Mouse (Mus musculus): ENCODE results near the gene Hoxa5. TPM values are rescaled to one million over a fixed set of nuclear protein-coding genes. Genes with fewer than 3 reads are reported as not detected.

The Hoxa5 gene
- polyA plus RNA-seq, 1 experiment: 0.06 TPM

DNA sequence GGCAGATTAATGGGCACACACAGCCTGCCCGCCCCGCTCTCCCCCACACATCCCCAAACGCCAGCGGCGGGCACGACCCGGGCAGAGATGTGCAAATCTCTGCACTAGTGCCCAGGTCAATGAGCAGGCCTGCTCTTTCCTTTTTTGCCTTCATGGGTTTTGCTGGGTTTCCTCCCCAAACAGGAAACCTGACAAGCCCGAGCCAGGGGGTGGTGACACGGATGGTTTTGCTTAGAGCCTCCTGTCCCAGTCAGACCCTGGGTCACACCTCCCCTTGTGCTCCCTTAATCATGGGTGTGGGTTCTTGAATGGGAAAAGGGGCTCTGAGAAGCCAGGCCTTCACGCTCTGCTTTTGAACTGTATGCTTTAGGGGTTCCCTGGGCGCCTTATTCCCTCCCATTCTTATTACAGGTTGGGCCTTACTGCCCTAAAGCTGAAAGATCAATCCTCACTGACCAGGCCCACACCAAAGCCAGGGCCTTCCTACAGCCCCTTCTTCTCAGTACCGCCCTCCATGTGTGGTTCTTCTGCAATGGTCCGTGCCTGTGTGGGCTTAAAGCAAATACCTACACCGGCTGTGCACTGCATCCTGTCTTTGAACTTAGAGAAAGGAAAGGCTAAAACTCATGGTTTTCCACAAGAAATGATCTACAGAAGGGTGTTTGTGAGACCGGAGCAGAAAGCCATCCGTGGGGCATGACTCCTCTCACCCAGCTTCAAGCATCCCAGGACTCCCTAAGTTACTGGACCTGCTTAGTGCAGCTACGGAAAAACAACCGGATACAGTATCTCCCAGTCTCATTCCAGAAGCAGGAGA lies 4.7 kb upstream of the Hoxa5 start:
- peaks cover 13% of the 10 kb centered on the region for H3K27me3 ChIP-seq (ENCODE audit: control insufficient read depth, insufficient read depth, low read length)
- H3K4me1 ChIP-seq (ENCODE audit: control insufficient read depth, insufficient read depth, low read length): peaks cover 19% of the 10 kb centered on the region
- no peak overlapping the region for H3K4me3 ChIP-seq (ENCODE audit: control insufficient read depth, low read depth, low read length)
- H3K36me3 ChIP-seq (ENCODE audit: control insufficient read depth, insufficient read depth, low read length): no peaks in the 10 kb centered on the region
- TF ChIP-seq POLR2A (IDR thresholded peaks at IDR 0.05; ENCODE audit: control insufficient read depth, low read depth, low read length) (no peak), CTCF (IDR thresholded peaks at IDR 0.05; ENCODE audit: control insufficient read depth, insufficient read depth, insufficient replicate concordance, low read depth, low read length) (no peak)
- no peak overlapping the region for H3K27ac ChIP-seq (ENCODE audit: control insufficient read depth, insufficient read depth, low read depth, low read length)

DNA sequence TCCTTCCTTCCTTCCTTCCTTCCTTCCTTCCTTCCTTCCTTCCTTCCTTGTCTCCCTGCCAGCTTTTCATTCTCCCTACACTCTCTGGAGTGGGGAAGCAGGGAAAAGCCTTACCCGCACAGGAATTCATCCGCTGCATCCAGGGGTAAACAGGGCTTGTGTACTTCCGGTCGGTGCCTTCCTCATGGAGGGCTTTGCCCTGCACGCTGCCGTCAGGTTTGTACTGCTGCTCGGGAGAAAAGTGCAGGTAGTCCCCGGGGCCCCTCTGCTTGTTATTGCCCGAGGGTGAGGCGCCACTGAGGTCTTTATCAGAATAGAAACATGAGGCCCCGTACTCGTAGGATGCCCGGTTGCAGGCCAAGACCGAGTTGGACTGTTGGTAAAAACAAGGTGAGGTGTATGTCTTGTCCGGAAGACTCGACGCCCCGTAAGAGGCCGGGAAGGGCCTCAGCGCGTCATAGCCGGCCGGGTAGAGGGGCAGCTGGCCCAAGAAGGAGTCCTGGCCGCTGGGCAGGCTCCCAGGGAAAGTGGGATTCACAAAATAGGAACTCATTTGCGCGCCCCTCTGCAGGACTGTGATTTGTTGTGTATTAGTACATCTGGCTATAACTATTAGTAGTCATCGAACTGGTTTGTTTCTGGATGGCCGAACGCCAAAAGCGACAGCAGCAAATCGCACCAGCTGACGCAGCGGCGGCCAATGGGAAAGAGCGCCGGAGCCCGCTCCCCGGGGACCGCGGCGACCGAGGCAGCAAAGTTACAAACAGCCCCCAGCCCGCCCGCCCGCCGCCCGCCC lies 3.9 kb upstream of the Hoxa5 start, which contains the start of gene Hoxa6:
Gene Hoxa6, minus strand, starts transcription at position 651 of the 796 bp plus-strand sequence.
- Histone ChIP-seq H3K4me3 (ENCODE audit: control insufficient read depth, low read depth, low read length) (no peak within 1 kb of the TSS), H3K27me3 (ENCODE audit: control insufficient read depth, insufficient read depth, low read length) (peaks cover 18% of the 10 kb centered on the region), H3K36me3 (ENCODE audit: control insufficient read depth, insufficient read depth, low read length) (no peaks in the 10 kb centered on the region), H3K4me1 (ENCODE audit: control insufficient read depth, insufficient read depth, low read length) (peaks cover 27% of the 10 kb centered on the region), H3K27ac (ENCODE audit: control insufficient read depth, insufficient read depth, low read depth, low read length) (no peak within 1 kb of the TSS)
- TF ChIP-seq POLR2A (IDR thresholded peaks at IDR 0.05; ENCODE audit: control insufficient read depth, low read depth, low read length) (no peak), CTCF (IDR thresholded peaks at IDR 0.05; ENCODE audit: control insufficient read depth, insufficient read depth, insufficient replicate concordance, low read depth, low read length) (no peak)

- TF ChIP-seq POLR2A (IDR thresholded peaks at IDR 0.05; ENCODE audit: control insufficient read depth, low read depth, low read length): no peak
- TF ChIP-seq CTCF (IDR thresholded peaks at IDR 0.05; ENCODE audit: control insufficient read depth, insufficient read depth, insufficient replicate concordance, low read depth, low read length): no peak
- no peak overlapping the region for H3K4me3 ChIP-seq (ENCODE audit: control insufficient read depth, low read depth, low read length)
- H3K36me3 ChIP-seq (ENCODE audit: control insufficient read depth, insufficient read depth, low read length): no peaks in the 10 kb centered on the region
- peaks cover 15% of the 10 kb centered on the region for H3K27me3 ChIP-seq (ENCODE audit: control insufficient read depth, insufficient read depth, low read length)
- H3K27ac ChIP-seq (ENCODE audit: control insufficient read depth, insufficient read depth, low read depth, low read length): no peak overlapping the region
- H3K4me1 ChIP-seq (ENCODE audit: control insufficient read depth, insufficient read depth, low read length): peaks cover 25% of the 10 kb centered on the region
Measured at GRCm38 (mm10) chr6:52207684-52207976, 3.2 kb upstream of the Hoxa5 start.

DNA sequence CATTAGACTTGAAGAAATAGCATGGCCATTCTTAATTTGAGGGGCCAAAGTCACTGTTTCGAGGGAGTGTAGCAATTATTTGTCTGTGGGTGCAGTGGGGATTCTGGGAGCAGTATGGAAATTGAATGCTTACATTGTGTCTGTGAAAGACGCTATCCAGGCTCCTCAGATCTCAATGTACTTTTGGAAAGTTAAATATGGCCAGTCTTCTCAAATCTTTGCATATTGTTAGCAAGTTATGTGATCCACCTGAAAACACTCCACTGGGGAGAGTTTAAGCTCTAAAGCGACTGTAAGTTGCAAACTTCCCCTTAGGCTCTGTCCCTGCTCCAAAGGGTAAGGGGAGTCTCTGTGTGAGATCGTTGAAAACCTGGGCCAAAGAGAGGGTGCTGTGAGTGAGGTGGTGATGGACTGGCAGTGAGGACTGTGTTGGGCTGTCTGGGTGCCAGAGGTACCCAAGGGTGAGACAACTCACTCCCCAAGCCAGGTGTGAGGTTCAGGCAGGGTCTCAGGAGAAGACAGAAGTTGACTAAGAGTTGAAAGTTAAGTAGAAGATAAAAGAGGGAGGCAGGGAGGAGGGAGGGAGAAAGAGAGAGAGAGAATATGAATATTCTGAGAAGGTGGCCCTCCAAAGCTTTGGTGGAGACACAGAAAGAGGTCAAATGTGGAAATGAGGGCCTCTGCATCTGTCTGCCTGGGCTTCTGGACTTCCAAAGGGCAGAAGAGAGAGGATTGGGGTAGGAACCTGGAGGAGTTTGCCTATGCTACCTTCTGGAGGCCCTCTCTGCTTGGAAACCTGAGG lies 2.7 kb upstream of the Hoxa5 start:
- no peak overlapping the region for H3K4me3 ChIP-seq (ENCODE audit: control insufficient read depth, low read depth, low read length)
- H3K36me3 ChIP-seq (ENCODE audit: control insufficient read depth, insufficient read depth, low read length): no peaks in the 10 kb centered on the region
- H3K4me1 ChIP-seq (ENCODE audit: control insufficient read depth, insufficient read depth, low read length): peaks cover 26% of the 10 kb centered on the region
- TF ChIP-seq POLR2A (IDR thresholded peaks at IDR 0.05; ENCODE audit: control insufficient read depth, low read depth, low read length) (no peak), CTCF (IDR thresholded peaks at IDR 0.05; ENCODE audit: control insufficient read depth, insufficient read depth, insufficient replicate concordance, low read depth, low read length) (no peak)
- no peak overlapping the region for H3K27ac ChIP-seq (ENCODE audit: control insufficient read depth, insufficient read depth, low read depth, low read length)
- peaks cover 18% of the 10 kb centered on the region for H3K27me3 ChIP-seq (ENCODE audit: control insufficient read depth, insufficient read depth, low read length)

DNA sequence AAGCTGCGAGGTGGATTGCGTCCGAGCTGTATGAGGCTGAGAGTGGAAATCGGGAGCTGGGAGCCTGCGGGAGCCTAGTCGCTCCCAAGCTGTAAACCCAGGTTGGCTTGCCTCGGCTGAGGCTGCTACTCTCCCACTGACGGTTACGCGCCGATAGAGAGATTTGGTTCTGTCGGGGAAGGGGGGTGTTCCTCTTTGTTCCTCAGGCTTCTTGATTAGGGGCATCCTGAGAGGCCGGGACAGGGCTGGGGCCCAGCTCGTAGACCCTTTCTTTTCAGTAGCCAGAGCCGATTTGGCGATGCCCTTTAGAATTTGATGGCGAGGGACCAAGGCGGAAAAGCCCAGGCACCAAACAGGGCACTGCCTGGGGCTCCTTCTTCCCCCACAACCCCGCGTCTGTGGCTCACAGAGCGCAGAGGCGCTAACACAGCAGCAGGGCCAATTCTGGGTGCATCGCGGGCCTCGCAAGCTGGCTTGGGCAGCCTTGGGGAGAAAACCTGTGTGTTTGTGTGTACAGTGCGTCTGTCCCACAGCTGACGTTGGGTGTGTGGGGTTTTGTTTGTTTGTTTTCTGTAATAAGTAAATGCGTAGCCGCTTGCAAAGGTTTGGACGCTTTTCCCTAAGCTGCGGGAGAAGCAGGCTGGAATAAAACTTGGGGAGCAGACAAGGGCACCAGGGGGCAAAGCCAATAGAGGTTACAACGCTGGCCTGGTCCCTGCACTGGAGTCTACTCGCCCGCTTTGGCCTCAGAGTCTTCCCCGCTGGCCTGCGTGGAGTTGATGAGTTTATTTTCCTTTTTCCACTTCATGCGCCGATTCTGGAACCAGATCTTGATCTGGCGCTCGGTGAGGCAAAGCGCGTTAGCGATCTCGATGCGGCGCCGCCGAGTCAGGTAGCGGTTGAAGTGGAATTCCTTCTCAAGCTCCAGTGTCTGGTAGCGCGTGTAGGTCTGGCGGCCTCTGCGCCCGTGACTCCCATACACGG lies 1.5 kb upstream of the Hoxa5 start:
- H3K27ac ChIP-seq (ENCODE audit: control insufficient read depth, insufficient read depth, low read depth, low read length): no peak overlapping the region
- H3K36me3 ChIP-seq (ENCODE audit: control insufficient read depth, insufficient read depth, low read length): no peaks in the 10 kb centered on the region
- H3K4me3 ChIP-seq (ENCODE audit: control insufficient read depth, low read depth, low read length): no peak overlapping the region
- TF ChIP-seq CTCF (IDR thresholded peaks at IDR 0.05; ENCODE audit: control insufficient read depth, insufficient read depth, insufficient replicate concordance, low read depth, low read length) (no peak), POLR2A (IDR thresholded peaks at IDR 0.05; ENCODE audit: control insufficient read depth, low read depth, low read length) (no peak)
- peaks cover 16% of the 10 kb centered on the region for H3K27me3 ChIP-seq (ENCODE audit: control insufficient read depth, insufficient read depth, low read length)
- peaks cover 26% of the 10 kb centered on the region for H3K4me1 ChIP-seq (ENCODE audit: control insufficient read depth, insufficient read depth, low read length)

- no peak for TF ChIP-seq CTCF (IDR thresholded peaks at IDR 0.05; ENCODE audit: control insufficient read depth, insufficient read depth, insufficient replicate concordance, low read depth, low read length)
- no peak for TF ChIP-seq POLR2A (IDR thresholded peaks at IDR 0.05; ENCODE audit: control insufficient read depth, low read depth, low read length)
- no peaks in the 10 kb centered on the region for H3K36me3 ChIP-seq (ENCODE audit: control insufficient read depth, insufficient read depth, low read length)
- H3K4me1 ChIP-seq (ENCODE audit: control insufficient read depth, insufficient read depth, low read length): peaks cover 26% of the 10 kb centered on the region
- H3K27me3 ChIP-seq (ENCODE audit: control insufficient read depth, insufficient read depth, low read length): peaks cover 16% of the 10 kb centered on the region
- H3K27ac ChIP-seq (ENCODE audit: control insufficient read depth, insufficient read depth, low read depth, low read length): no peak overlapping the region
- no peak overlapping the region for H3K4me3 ChIP-seq (ENCODE audit: control insufficient read depth, low read depth, low read length)
Measured at GRCm38 (mm10) chr6:52205221-52205620, 834 bp upstream of the Hoxa5 start.

Data from testis, adult 2 months (tissue).